Mouse (Mus musculus) layer of hippocampus, adult 2 months (tissue): Measurements from ENCODE around the gene Gng7. TPM values are rescaled to one million over a fixed set of nuclear protein-coding genes. Genes with fewer than 3 reads are reported as not detected.

Source experiments
- DNase-seq, 2 experiments: peaks; one replicate each; pipeline ENCODE4 v3.0.0; 2022; ENCODE audit warnings: low spot score in 2 of 2
- H3K27ac ChIP-seq: fragments of 200-600 bp; 2 replicates; pipeline ENCODE4 v1.8.1; 2022
- H3K4me3 ChIP-seq: fragments of 200-600 bp; 2 replicates; pipeline ENCODE4 v1.8.1; 2022; ENCODE audit warnings: mild to moderate bottlenecking
- CTCF ChIP-seq: fragments of 200-600 bp; conservative IDR thresholded peaks from 2 replicates; pipeline ENCODE4 v1.8.1; 2022; ENCODE audit warnings: antibody characterized with exemption, mild to moderate bottlenecking, moderate library complexity
- total RNA-seq, 2 experiments: library from RNA; stranded (reverse); gene quantifications; 2 replicates each; pipeline ENCODE4 v1.2.3; 2021

Gene Gng7
- total RNA-seq, 2 experiments from 2014 or later, result 161 to 176 TPM

GRCm38 (mm10) chr10:81021547-81022110, 6.9 kb upstream of the Gng7 start:
- Histone ChIP-seq H3K27ac (peak overlapping the region; percentile 75; the same call in 1 of the 2 replicates), H3K4me3 (peak overlapping the region; percentile 10; the same call in 1 of the 2 replicates)
- TF ChIP-seq CTCF, result no peak
- DNase-seq, result no peak

DNA sequence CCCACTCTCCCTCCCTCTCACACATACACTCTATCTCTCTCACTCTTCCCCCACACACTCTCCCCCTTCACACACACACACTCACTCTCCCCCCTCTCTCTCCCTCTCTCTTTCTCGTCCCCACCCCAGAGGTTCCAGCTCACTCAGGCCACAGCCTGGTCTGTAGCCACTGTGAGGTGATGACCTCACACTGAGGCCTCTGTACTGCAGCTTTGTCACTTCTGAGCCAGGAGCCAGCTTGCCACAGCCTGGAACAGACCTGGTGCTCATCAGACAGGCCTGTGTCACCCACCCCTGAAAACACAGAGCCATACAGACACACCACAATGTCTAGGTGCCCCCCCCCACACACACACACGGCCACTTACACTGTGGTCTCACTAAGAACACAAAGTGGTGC, 5.5 kb upstream of the Gng7 start:
- Histone ChIP-seq H3K27ac (peak overlapping the region; percentile 75), H3K4me3 (no peak overlapping the region)
- TF ChIP-seq CTCF, result no peak
- DNase-seq, result no peak

DNA sequence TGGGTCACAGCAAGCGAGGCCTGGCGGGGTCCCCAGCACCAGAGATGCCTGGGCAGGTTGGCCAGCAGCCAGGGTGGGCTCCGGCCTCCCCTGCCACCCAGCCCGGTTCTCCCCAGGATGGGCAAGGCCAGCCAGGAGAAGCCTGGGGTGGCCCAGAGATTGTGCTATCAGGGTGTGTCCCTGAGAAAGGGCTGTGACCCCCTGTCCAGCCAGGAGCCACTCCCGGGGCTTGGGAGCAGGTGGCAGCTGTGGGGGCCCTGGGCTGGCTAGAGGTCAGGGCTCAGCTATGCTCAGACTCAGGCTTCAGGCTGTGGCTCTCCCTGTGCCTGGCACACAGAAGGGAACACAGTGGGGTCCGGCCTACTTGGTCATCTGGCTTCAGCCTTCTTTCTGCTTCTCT, 4.9 kb upstream of the Gng7 start:
- H3K4me3 ChIP-seq, result no peak overlapping the region
- TF ChIP-seq CTCF, result no peak
- DNase-seq, result no peak
- H3K27ac ChIP-seq, result peak overlapping the region; percentile 75

DNA sequence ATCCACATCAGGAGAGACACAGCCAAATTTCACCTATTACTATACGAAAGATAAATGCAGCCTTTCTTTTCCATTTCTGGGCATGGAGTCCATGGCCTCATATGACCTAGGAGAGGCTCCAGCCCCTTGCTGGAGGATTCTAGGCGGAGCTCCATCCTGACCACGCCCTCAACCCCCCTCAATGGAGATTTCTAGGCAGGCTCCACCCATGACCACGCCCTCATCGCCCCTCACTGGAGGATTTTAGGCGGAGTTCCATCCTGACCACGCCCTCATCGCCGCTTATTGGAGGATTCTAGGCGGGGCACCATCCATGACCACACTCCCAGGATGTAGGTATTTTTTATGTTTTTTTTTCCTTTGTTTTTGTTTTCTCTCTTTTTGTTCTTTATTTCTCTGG, 3.6 kb upstream of the Gng7 start:
- TF ChIP-seq CTCF, result no peak
- DNase-seq, result peak in 1 of 2 experiments; percentile 41
- H3K27ac ChIP-seq, result peak overlapping the region; percentile 41
- no peak overlapping the region for H3K4me3 ChIP-seq

DNA sequence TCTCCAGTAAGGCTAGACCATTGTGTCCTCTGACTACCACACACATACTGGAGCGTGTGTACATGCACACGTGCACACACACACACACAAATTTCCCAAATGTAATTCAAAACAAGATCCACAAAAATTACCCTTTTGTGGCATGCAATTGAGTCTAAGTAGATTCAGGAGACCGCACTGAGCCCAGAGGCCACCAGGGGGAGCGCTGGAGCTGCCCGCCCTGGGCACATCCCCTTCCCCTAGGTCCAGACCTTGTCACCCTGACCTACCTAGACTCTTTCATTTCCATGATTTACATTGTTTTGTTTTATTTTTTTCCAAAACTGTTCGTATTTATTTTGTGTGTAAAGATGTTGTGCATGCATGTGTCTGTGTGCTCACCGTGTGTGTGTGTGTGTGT, 1.9 kb upstream of the Gng7 start:
- Histone ChIP-seq H3K4me3 (no peak overlapping the region), H3K27ac (no peak overlapping the region)
- TF ChIP-seq CTCF, result peak; percentile 95
- peak in 1 of 2 experiments; percentile 71 for DNase-seq

GRCm38 (mm10) chr10:81015666-81016065, 921 bp upstream of the Gng7 start:
- no peak for TF ChIP-seq CTCF
- no peak overlapping the region for H3K4me3 ChIP-seq
- DNase-seq, result no peak
- H3K27ac ChIP-seq, result peak overlapping the region; percentile 68

DNA sequence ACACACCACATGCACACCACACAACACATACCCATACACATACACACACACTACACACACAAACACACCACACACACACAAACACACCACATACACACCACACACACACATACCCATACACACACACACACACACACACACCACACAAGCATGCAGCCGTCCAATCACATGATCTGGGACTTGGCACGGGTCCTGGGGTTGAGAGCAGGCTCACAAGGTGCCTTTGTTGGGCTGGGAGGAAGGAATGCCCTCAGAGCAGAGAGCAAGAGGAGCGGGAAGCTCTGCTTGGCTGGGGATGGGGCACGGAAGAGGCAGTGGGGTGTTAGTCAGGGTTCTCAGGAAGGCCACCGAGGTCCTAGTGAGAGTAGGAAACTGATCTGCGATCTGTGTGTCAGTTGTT, 3.9 kb downstream of the Gng7 start:
- TF ChIP-seq CTCF, result no peak

DNA sequence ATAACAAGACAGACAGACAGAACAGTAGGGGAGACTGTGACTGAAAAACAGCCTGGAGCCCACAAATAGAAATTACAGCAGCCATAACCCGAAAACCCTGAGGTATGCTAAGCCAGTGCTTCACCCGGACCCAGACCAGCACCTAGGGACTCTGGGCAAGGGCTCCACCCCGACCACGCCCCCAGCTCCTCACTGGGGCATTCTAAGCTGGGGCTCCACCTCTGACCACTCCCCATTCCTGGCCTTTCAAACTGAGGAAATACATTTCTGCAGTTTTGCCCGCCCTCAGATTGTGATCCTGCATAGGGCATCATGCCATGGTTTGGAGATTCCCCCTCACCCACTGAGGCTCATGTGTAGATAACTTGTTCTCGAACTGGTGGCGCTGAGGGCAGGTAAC, 7.5 kb downstream of the Gng7 start:
- TF ChIP-seq CTCF, result no peak
- no peak for DNase-seq
- Histone ChIP-seq H3K27ac (peak overlapping the region; percentile 74), H3K4me3 (no peak overlapping the region)

More for the DNA sequence above, 3.9 kb downstream of the Gng7 start:
- DNase-seq, result no peak
- Histone ChIP-seq H3K27ac (peak overlapping the region; percentile 64; the same call in 1 of the 2 replicates), H3K4me3 (no peak overlapping the region)

DNA sequence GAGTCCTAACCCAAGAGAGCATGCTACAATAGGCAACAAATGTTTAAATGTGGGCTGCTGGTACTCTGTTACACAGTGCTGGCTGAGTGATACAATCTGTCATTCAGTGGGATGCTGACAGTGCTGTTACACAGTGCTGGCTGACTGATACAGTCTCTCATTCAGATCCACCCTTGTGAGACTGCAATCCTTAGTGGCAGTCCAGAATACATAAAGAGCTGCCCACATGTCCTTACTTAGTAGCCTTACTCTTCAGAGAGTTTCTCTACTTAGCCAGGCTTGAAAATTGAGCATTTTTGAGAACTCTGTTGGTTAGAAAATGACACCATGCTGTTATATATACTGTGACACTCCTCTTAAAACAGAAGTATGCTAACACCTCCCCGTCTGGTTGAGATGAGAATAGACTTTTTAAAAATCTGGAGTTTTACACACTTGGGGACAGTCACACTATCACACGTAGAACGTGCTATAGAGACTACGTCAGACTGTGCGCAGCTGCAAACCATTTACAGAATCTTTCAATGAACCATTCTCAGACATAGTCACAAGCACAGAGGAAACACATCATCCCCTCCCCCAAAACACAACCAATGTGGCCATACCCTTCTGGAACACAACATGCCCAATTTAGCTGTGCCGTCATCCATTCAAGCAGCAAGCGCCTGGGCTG, 8.6 kb downstream of the Gng7 start:
- Histone ChIP-seq H3K4me3 (no peak overlapping the region), H3K27ac (peak overlapping the region; percentile 74)
- DNase-seq, result no peak
- TF ChIP-seq CTCF, result no peak

DNA sequence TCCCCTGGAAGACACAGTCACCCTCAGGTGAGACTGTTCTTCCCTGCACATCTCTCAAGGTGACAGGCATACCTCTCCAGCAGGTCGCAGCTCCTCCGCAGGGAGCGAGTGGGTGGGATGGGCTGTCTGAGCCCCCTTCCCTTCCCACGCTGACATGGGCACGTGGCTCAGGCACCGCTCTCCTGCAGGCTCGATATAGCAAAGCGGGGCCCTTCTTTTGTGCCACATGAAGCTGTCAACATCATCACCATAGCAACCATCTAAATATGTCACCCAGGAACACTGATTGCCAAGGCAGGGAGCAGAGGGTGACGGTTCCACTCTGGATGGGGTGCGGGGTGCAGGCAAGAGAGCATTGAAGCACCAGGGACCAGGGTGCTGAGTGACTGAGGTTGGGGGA, 13.6 kb downstream of the Gng7 start:
- H3K4me3 ChIP-seq, result peak overlapping the region; percentile 32
- H3K27ac ChIP-seq, result peak overlapping the region; percentile 98
- peak; percentile 70 to 84 for DNase-seq
- no peak for TF ChIP-seq CTCF

DNA sequence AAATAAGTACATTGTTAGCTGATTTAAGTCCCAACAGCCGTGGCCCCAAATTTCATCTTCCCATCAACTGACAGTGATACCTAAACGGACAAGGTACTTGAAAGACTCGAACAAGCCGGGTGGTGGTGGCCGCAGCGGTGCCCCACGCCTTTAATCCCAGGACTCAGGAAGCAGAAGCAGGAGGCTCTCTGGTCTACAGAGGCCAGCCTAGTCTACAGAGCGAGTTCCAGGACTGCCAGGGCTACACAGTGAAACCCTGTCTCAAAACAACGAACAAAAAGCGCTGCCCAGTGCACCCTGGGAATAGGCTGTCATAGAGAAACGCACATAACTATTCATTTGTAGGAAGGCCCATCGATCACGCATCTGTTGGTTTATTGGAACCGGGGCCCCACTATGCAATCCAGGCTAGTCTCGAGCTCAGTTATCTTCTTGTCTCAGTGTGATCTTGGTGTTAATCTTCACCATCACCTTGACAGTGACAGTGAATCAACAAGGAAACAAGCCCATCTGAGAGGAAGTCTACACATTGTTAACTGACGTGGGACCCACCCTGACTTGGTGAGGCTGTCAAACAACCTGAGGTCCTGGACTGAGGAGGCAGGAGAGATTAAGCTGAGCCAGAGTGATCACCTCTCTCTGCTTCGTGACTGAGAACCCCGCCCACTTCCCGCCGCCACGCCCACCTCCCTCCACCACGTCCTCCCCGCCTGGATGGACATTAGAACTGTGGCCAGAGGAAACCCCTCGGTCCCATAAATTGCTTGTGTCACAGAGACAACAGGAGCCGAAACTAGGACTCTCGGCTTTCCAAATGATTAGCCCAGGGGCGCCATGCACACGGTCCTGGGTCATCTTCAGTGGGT, 14.3 kb downstream of the Gng7 start:
- no peak for TF ChIP-seq CTCF
- no peak for DNase-seq
- Histone ChIP-seq H3K27ac (peak overlapping the region; percentile 98), H3K4me3 (peak overlapping the region; percentile 32)

DNA sequence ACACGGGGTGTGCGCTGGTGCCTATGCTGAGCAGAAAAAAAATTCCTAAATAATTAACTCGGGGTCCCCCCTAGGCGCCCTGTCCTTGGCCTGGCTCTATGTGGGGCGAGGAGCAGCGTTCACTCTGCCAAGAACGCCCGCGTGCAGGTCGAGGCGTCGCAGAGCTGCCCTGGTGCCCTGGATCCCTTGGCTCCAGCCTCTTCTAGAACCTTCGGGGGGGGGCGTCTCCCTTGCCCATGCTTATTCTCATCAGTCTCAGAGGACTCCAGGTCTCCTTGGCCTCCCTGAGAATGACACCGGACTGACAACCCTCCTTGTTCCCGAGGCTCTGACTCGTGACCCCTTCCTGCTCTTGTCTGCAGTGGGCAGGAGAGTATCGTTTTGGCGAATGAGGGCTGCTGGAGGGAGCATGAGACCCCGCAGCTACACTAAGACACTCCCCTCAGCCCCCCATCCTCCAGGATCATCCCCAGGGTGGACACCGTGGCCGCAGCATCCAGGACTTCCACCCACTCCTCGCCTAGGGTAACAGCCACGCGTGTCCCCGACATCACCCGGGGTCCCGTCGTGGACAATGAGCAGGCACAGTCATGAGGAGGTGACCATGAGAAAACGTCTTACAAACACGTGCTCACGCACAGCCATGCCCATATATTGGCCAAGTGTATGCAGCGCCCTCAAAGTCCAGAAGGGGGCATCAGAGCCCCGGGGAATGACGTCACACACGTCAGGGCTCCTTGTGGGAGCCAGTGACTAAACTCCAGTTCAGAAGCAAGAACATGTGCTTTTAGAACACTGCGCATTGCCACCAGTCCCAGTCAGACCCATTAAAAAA, 15.2 kb downstream of the Gng7 start:
- Histone ChIP-seq H3K4me3 (peak overlapping the region; percentile 29; the same call in 1 of the 2 replicates), H3K27ac (peak overlapping the region; percentile 98)
- peak; percentile 90 to 93 for DNase-seq
- TF ChIP-seq CTCF, result peak; percentile 97

DNA sequence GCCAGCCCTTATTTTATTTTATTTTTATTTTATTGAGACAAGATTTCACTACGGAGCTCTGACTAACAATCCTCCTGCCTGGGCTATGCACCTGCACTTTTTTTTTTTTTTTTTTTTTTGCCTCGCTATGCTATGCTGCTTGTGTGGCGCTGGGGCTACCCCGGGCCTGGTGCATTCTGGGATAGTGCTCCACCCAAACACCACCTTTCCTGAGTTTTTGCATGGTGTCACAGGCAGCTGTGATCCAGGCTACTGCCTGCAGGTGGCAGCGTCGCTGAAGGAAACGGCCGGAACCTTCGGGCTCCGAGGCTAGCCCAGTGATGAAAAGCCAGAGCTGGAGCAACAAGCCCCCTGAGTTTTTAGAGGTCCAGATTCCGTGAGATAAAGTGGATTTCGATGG, 16.0 kb downstream of the Gng7 start:
- H3K4me3 ChIP-seq, result no peak overlapping the region
- TF ChIP-seq CTCF, result peak; percentile 83
- peak overlapping the region; percentile 70 for H3K27ac ChIP-seq
- DNase-seq, result peak; percentile 64 to 67
